Mouse (Mus musculus): Measurements from ENCODE around the gene Rag2. TPM values are rescaled to one million over a fixed set of nuclear protein-coding genes. Genes with fewer than 3 reads are reported as not detected.

Rag2 gene
- polyA plus RNA-seq, 1 experiment from 2014 or later: not detected

DNA sequence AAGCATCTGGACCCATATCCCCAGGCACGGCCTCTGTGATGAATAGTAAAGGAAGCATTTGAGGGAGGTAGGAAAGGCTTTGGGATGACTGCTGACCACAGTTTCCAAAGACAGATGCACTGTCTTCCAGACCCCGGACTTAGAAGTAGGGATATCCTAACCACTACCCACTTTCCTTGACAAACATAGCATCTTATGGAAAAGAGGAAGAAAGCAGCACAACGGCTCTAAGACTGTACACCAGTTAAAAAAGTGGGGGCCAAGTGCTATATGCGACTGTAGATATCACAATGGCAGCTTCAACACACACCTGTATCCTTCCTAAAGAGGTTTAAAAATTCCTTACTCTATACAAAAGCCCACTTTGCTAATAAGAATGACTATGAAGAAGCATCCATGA lies 6.1 kb upstream of the Rag2 start:
- H3K9me3 ChIP-seq (ENCODE audit: control insufficient read depth, low read length): no peaks in the 10 kb centered on the region
- peaks cover 3% of the 10 kb centered on the region; the same call in 1 of the 2 replicates for H3K4me1 ChIP-seq (replicated peaks; ENCODE audit: control insufficient read depth, insufficient read depth, low read length)
- 85% methylated on average over 4 of the region's 4 CpGs for WGBS
- H3K36me3 ChIP-seq (ENCODE audit: control insufficient read depth, insufficient read depth): no peaks in the 10 kb centered on the region
- H3K27me3 ChIP-seq (replicated peaks; ENCODE audit: control insufficient read depth, insufficient read depth, low read length): no peaks in the 10 kb centered on the region
- H3K27ac ChIP-seq (ENCODE audit: low read length): no peak overlapping the region
- no peak overlapping the region for H3K9ac ChIP-seq (replicated peaks; ENCODE audit: low read depth, low read length)
- no peak overlapping the region for H3K4me3 ChIP-seq (replicated peaks; ENCODE audit: low read length)
- ATAC-seq: no peak
- no peak overlapping the region for H3K4me2 ChIP-seq (ENCODE audit: low read length)

DNA sequence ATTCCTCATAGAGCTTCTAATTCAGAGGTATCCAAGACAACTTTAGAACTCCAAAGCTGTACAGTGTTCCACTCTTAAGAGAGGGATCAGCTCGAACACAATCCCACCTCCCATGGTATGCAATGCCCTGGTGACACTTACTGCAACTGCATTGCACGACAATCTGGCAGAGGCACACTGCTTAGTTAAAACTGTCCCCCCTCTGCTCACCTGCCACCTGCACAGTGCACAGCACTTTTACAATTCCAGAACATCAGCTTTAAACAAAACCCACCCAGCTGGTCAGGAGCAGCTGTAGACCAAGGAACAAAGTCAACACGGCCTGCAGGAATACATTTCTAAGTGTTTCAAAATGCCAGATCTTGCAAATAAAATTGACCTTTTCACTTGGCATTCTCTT lies 3.6 kb upstream of the Rag2 start:
- no peaks in the 10 kb centered on the region for H3K4me1 ChIP-seq (replicated peaks; ENCODE audit: control insufficient read depth, insufficient read depth, low read length)
- no peak overlapping the region for H3K4me2 ChIP-seq (ENCODE audit: low read length)
- no peaks in the 10 kb centered on the region for H3K27me3 ChIP-seq (replicated peaks; ENCODE audit: control insufficient read depth, insufficient read depth, low read length)
- H3K9ac ChIP-seq (replicated peaks; ENCODE audit: low read depth, low read length): no peak overlapping the region
- no peaks in the 10 kb centered on the region for H3K36me3 ChIP-seq (ENCODE audit: control insufficient read depth, insufficient read depth)
- no peak overlapping the region for H3K4me3 ChIP-seq (replicated peaks; ENCODE audit: low read length)
- WGBS: 85% methylated on average over 3 of the region's 3 CpGs
- H3K9me3 ChIP-seq (ENCODE audit: control insufficient read depth, low read length): no peaks in the 10 kb centered on the region
- H3K27ac ChIP-seq (ENCODE audit: low read length): no peak overlapping the region
- ATAC-seq: no peak

DNA sequence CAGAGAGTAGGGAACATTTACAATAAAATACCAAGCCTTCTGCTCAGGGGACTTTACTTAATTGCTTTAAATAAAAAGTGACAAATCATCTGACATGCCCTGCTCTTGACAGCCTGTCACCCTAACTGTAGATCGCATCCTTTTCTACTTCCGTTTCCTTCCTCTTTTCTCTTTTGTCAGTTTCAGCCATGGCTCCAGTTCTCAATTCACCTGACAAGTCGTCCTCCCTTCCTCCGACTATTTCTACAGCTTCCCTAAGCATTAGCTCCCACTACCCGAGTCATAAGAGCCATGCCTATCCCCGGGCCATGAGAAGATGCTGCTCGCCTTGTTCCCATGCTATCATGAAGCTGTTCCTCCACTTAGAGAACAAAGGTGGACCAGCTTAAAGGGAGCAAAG lies 2.9 kb upstream of the Rag2 start:
- 50% methylated on average over 7 of the region's 7 CpGs for WGBS
- Histone ChIP-seq H3K4me1 (replicated peaks; ENCODE audit: control insufficient read depth, insufficient read depth, low read length) (no peaks in the 10 kb centered on the region), H3K27ac (ENCODE audit: low read length) (no peak overlapping the region), H3K4me3 (replicated peaks; ENCODE audit: low read length) (no peak overlapping the region), H3K27me3 (replicated peaks; ENCODE audit: control insufficient read depth, insufficient read depth, low read length) (no peaks in the 10 kb centered on the region), H3K9me3 (ENCODE audit: control insufficient read depth, low read length) (no peaks in the 10 kb centered on the region), H3K36me3 (ENCODE audit: control insufficient read depth, insufficient read depth) (no peaks in the 10 kb centered on the region), H3K4me2 (ENCODE audit: low read length) (no peak overlapping the region), H3K9ac (replicated peaks; ENCODE audit: low read depth, low read length) (no peak overlapping the region)
- ATAC-seq: no peak

DNA sequence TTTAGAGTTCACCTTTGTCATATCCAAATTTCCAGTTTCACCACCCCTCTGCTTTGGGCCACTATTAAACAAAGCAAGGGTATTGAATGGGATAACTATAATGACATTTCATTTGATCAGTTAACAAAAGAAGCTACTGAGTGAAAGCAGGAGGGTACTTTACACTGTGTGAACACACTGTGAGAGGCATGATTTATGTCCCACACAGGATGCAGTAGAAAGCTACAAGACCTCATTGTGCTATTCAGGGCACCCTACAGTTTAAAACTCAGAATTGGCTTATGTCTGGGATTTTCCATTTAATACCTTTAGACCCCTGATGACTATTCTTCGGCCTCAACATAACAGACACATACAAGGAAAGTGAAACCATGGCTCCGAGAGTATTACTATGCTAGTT lies 1.5 kb upstream of the Rag2 start:
- ATAC-seq: no peak
- H3K27ac ChIP-seq (ENCODE audit: low read length): no peak overlapping the region
- H3K9me3 ChIP-seq (ENCODE audit: control insufficient read depth, low read length): no peaks in the 10 kb centered on the region
- H3K4me2 ChIP-seq (ENCODE audit: low read length): no peak overlapping the region
- no peaks in the 10 kb centered on the region for H3K27me3 ChIP-seq (replicated peaks; ENCODE audit: control insufficient read depth, insufficient read depth, low read length)
- no peak overlapping the region for H3K9ac ChIP-seq (replicated peaks; ENCODE audit: low read depth, low read length)
- H3K36me3 ChIP-seq (ENCODE audit: control insufficient read depth, insufficient read depth): no peaks in the 10 kb centered on the region
- peaks cover 2% of the 10 kb centered on the region; the same call in 1 of the 2 replicates for H3K4me1 ChIP-seq (replicated peaks; ENCODE audit: control insufficient read depth, insufficient read depth, low read length)
- H3K4me3 ChIP-seq (replicated peaks; ENCODE audit: low read length): no peak overlapping the region
- 49% methylated on average over 2 of the region's 2 CpGs for WGBS

DNA sequence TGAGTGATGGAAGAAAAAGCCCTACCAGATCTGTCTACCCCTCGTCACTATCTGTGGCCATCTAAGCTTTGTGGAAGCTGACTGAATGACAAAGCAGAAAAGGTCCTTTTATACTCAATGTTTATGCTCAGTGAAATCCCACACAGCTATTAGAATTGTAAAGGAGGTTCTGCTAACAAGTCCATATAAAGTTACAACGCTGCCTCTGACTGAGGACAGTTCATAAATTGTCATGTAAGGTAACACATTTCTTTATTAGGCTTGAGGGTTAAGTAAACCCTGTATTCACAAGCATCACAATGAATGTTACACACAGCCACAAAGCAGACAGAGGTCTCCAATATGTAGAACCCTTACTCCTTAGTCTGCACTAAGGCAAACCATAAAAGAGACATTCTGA lies 507 bp upstream of the Rag2 start:
- no peaks in the 10 kb centered on the region for H3K9me3 ChIP-seq (ENCODE audit: control insufficient read depth, low read length)
- no peak overlapping the region for H3K4me2 ChIP-seq (ENCODE audit: low read length)
- no peak overlapping the region for H3K27ac ChIP-seq (ENCODE audit: low read length)
- peaks cover 2% of the 10 kb centered on the region; the same call in 1 of the 2 replicates for H3K4me1 ChIP-seq (replicated peaks; ENCODE audit: control insufficient read depth, insufficient read depth, low read length)
- no peaks in the 10 kb centered on the region for H3K27me3 ChIP-seq (replicated peaks; ENCODE audit: control insufficient read depth, insufficient read depth, low read length)
- no peak for ATAC-seq
- WGBS: 49% methylated on average over 2 of the region's 2 CpGs
- no peak overlapping the region for H3K4me3 ChIP-seq (replicated peaks; ENCODE audit: low read length)
- no peaks in the 10 kb centered on the region for H3K36me3 ChIP-seq (ENCODE audit: control insufficient read depth, insufficient read depth)
- no peak overlapping the region for H3K9ac ChIP-seq (replicated peaks; ENCODE audit: low read depth, low read length)

DNA sequence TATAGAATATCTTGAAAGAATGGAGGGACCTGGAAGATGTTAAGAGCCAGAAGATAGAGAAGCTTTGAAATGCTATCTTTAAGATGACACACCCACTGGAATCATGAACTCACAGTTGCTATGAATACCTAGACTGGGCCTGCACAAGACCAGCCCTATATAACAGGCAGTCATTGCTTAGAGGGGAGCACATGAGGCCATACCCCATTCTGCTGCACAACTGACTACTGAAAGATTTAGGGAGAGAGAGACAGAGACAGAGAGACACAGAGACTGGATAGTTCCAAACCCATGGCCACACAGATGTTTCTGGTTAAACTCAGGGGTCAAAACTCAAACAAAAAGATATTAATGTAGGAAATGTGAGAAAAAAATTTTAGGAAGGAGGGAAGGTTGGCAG lies 2.7 kb downstream of the Rag2 start:
- H3K4me2 ChIP-seq (ENCODE audit: low read length): no peak overlapping the region
- H3K4me1 ChIP-seq (replicated peaks; ENCODE audit: control insufficient read depth, insufficient read depth, low read length): peaks cover 6% of the 10 kb centered on the region
- no peak overlapping the region for H3K27ac ChIP-seq (ENCODE audit: low read length)
- H3K36me3 ChIP-seq (ENCODE audit: control insufficient read depth, insufficient read depth): no peaks in the 10 kb centered on the region
- 0 out of 2 replicates have a peak, but pooled peaks cover 3% of the 10 kb centered on the region for H3K27me3 ChIP-seq (replicated peaks; ENCODE audit: control insufficient read depth, insufficient read depth, low read length)
- no peak for ATAC-seq
- H3K4me3 ChIP-seq (replicated peaks; ENCODE audit: low read length): no peak overlapping the region
- no peaks in the 10 kb centered on the region for H3K9me3 ChIP-seq (ENCODE audit: control insufficient read depth, low read length)
- H3K9ac ChIP-seq (replicated peaks; ENCODE audit: low read depth, low read length): no peak overlapping the region

DNA sequence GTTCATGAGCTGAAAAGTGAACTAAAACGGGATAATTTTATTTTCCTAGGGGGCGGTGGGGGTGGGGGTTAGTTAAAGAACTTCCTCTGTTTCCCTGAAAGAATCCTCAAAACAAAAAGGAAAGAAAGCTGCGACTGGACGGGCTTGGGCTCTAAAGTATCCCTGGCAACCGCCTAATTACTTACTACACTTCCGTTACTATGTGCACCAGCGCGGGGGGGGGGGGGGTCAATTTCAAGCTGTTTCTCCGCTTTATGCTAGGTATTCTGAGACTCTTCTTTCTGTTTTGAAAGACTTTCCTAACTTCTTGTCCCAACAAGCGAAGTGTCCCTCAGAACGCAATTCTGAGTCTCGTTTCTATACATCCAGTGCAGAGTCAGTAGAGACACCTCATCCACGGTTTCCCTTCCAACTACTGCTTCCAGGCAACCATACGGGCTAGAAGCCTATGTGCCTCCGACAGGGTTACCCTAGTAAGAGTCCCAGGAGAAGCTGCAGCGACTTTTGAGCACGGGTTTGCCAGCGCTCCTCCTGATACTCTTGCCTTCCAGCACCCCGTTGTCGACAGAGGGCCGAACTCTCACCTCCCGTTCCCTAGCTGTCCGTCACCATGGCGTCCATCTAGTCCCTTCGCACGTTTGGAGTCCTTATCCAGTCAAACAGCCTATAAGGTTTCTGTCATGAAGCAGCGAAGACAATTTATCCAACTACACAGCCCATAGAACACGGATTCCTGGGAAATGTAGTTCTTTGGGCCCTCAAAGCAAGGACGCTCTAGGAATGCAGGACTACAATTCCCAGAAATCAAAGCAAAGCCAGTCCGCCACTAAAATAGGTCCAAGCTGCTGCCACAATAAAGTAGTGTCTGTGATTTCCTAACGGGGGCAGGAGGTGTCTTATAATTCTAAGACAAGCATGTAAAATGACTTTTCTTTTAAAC lies 4.0 kb downstream of the Rag2 start:
- Histone ChIP-seq H3K4me1 (replicated peaks; ENCODE audit: control insufficient read depth, insufficient read depth, low read length) (peaks cover 6% of the 10 kb centered on the region), H3K9ac (replicated peaks; ENCODE audit: low read depth, low read length) (peak overlapping the region; percentile 84), H3K4me3 (replicated peaks; ENCODE audit: low read length) (peak overlapping the region; percentile 88), H3K36me3 (ENCODE audit: control insufficient read depth, insufficient read depth) (no peaks in the 10 kb centered on the region), H3K4me2 (ENCODE audit: low read length) (peak overlapping the region; percentile 82), H3K9me3 (ENCODE audit: control insufficient read depth, low read length) (no peaks in the 10 kb centered on the region), H3K27me3 (replicated peaks; ENCODE audit: control insufficient read depth, insufficient read depth, low read length) (0 out of 2 replicates have a peak, but pooled peaks cover 3% of the 10 kb centered on the region), H3K27ac (ENCODE audit: low read length) (peak overlapping the region; percentile 93)
- ATAC-seq: peak; percentile 100
- WGBS: under 1% methylated on average over 31 of the region's 31 CpGs

DNA sequence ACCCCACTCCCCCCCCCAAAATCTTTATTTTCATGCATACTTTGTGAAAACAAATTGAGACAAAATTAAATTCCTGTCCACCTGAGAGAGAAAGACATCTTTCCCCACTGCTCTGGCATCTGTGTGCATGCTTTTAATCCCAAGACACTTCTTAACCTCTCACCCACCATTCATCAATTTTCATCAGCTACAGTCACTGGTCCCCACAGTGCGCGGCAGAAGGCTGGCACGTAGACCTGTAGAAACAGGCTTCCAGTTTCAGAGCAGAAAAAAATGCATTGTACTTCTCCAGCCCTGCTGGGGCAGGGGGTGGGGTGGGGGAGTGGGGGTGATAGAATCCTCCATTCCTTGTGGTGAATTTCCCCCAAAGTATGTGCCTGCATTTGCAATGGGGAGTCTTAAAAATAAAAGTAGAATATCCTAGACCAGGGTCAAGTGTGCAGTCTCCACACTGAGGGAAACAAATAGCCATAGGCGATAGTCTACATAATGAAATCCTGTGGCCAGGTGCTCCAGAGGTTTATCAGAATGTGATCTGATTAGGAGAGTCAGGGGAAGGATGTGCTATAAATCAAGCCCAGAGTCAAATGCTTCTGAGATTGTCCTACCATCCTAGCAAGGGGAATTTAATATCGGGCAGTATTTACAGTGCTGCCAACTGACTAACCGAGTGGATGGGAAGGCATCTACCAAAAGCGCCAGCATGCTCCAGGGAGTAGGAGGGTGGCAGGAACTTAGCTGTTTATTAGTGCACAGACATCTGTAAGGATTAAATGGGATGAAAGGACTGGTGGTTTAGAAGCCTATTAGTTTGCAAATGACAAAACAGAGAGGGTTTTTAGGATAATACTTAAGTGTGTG lies 14.7 kb downstream of the Rag2 start:
- 56% methylated on average over 7 of the region's 7 CpGs for WGBS
- H3K9me3 ChIP-seq (ENCODE audit: control insufficient read depth, low read length): no peaks in the 10 kb centered on the region
- no peaks in the 10 kb centered on the region; the same call in 1 of the 2 replicates for H3K4me1 ChIP-seq (replicated peaks; ENCODE audit: control insufficient read depth, insufficient read depth, low read length)
- H3K36me3 ChIP-seq (ENCODE audit: control insufficient read depth, insufficient read depth): no peaks in the 10 kb centered on the region
- no peak overlapping the region for H3K9ac ChIP-seq (replicated peaks; ENCODE audit: low read depth, low read length)
- H3K4me2 ChIP-seq (ENCODE audit: low read length): no peak overlapping the region
- H3K27me3 ChIP-seq (replicated peaks; ENCODE audit: control insufficient read depth, insufficient read depth, low read length): no peaks in the 10 kb centered on the region
- ATAC-seq: peak; percentile 82
- no peak overlapping the region for H3K27ac ChIP-seq (ENCODE audit: low read length)
- H3K4me3 ChIP-seq (replicated peaks; ENCODE audit: low read length): no peak overlapping the region

DNA sequence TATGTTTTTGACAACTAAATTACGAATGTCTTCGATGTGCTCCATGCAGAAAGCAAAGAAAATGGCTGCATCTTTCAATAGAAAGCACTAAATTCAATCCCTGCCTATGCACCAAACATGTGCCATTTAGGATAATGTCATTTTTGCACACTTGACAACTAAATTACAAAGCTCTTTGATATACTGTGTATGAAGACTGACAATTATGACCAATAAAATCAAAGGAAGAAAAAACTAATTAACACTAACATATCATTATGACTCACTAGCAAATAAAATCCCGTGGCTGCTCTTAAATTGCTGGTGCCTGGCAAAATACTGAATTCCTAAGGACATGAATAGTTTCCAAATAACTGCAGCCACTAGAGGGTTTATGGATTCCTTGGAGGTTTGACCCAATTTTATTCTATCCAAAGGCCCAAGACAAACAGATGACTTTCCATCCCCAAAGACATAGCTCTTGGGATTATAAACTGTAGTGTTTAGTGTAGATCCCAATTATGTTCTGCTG lies 15.4 kb downstream of the Rag2 start:
- Histone ChIP-seq H3K9me3 (ENCODE audit: control insufficient read depth, low read length) (no peaks in the 10 kb centered on the region), H3K4me3 (replicated peaks; ENCODE audit: low read length) (no peak overlapping the region), H3K9ac (replicated peaks; ENCODE audit: low read depth, low read length) (no peak overlapping the region), H3K4me1 (replicated peaks; ENCODE audit: control insufficient read depth, insufficient read depth, low read length) (no peaks in the 10 kb centered on the region; the same call in 1 of the 2 replicates), H3K27me3 (replicated peaks; ENCODE audit: control insufficient read depth, insufficient read depth, low read length) (no peaks in the 10 kb centered on the region), H3K36me3 (ENCODE audit: control insufficient read depth, insufficient read depth) (no peaks in the 10 kb centered on the region), H3K4me2 (ENCODE audit: low read length) (no peak overlapping the region), H3K27ac (ENCODE audit: low read length) (no peak overlapping the region)
- peak; percentile 90 for ATAC-seq
- WGBS: 50% methylated on average over 3 of the region's 3 CpGs
